Mouse (Mus musculus): ENCODE results near the gene Zzef1. TPM values are rescaled to one million over a fixed set of nuclear protein-coding genes. Genes with fewer than 3 reads are reported as not detected.
"Not testable (repeated sequence)": the region's sequence is repeated elsewhere in the genome, so short reads cannot be mapped to it uniquely, and the experiment has no call there.

Gene Zzef1
- total RNA-seq (2022) = 10 to 100 TPM; 10.8 to 13.0 (median 11.8) TPM

GRCm38 (mm10) chr11:72795455-72796295 lies at the start of gene Zzef1, which contains the start of gene Cyb5d2:
Gene Zzef1 (plus strand): TSS chr11:72796226.
Gene Cyb5d2 (minus strand): TSS chr11:72796142.
- peak; percentile 92 for DNase-seq (ENCODE audit: low spot score in 2 of 2)

- peak in 1 of 2 experiments; percentile 5 for DNase-seq (ENCODE audit: low spot score in 2 of 2)
Measured at GRCm38 (mm10) chr11:72751956-72752355, 44.1 kb upstream of the Zzef1 start.

- no peak for DNase-seq (ENCODE audit: low spot score in 2 of 2)
Measured at GRCm38 (mm10) chr11:72758316-72758715, 37.7 kb upstream of the Zzef1 start.

- no peak for DNase-seq (ENCODE audit: low spot score in 2 of 2)
Measured at GRCm38 (mm10) chr11:72759581-72759980, 36.4 kb upstream of the Zzef1 start.

- DNase-seq (ENCODE audit: low spot score in 2 of 2) = no peak
Measured at GRCm38 (mm10) chr11:72760781-72761180, 35.2 kb upstream of the Zzef1 start.

- no peak for DNase-seq (ENCODE audit: low spot score in 2 of 2)
Measured at GRCm38 (mm10) chr11:72764270-72764669, 31.8 kb upstream of the Zzef1 start.

- DNase-seq (ENCODE audit: low spot score in 2 of 2) = no peak
Measured at GRCm38 (mm10) chr11:72767716-72768115, 28.3 kb upstream of the Zzef1 start.

- DNase-seq (ENCODE audit: low spot score in 2 of 2) = no peak
Measured at GRCm38 (mm10) chr11:72769061-72769460, 27.0 kb upstream of the Zzef1 start.

GRCm38 (mm10) chr11:72770324-72770723 lies 25.7 kb upstream of the Zzef1 start:
- DNase-seq (ENCODE audit: low spot score in 2 of 2) = no peak

GRCm38 (mm10) chr11:72770816-72771215 lies 25.2 kb upstream of the Zzef1 start:
- no peak for DNase-seq (ENCODE audit: low spot score in 2 of 2)

GRCm38 (mm10) chr11:72771461-72771860 lies 24.6 kb upstream of the Zzef1 start:
- DNase-seq (ENCODE audit: low spot score in 2 of 2) = no peak

GRCm38 (mm10) chr11:72772611-72773010 lies 23.4 kb upstream of the Zzef1 start:
- DNase-seq (ENCODE audit: low spot score in 2 of 2) = not testable (repeated sequence)

GRCm38 (mm10) chr11:72778957-72779356 lies 17.1 kb upstream of the Zzef1 start:
- no peak for DNase-seq (ENCODE audit: low spot score in 2 of 2)

- DNase-seq (ENCODE audit: low spot score in 2 of 2) = no peak
Measured at GRCm38 (mm10) chr11:72782103-72782502, 13.9 kb upstream of the Zzef1 start.

GRCm38 (mm10) chr11:72782503-72782902 lies 13.5 kb upstream of the Zzef1 start:
- no peak for DNase-seq (ENCODE audit: low spot score in 2 of 2)

- DNase-seq (ENCODE audit: low spot score in 2 of 2) = no peak
Measured at GRCm38 (mm10) chr11:72792033-72792432, 4.0 kb upstream of the Zzef1 start.

- DNase-seq (ENCODE audit: low spot score in 2 of 2) = peak in 1 of 2 experiments; percentile 4
Measured at GRCm38 (mm10) chr11:72795149-72795454, 924 bp upstream of the Zzef1 start.

GRCm38 (mm10) chr11:72796296-72796687 lies 266 bp downstream of the Zzef1 start:
- peak; percentile 4 to 5 for DNase-seq (ENCODE audit: low spot score in 2 of 2)

GRCm38 (mm10) chr11:72796773-72797338 lies 830 bp downstream of the Zzef1 start:
- DNase-seq (ENCODE audit: low spot score in 2 of 2) = no peak

GRCm38 (mm10) chr11:72798112-72798511 lies 2.1 kb downstream of the Zzef1 start:
- no peak for DNase-seq (ENCODE audit: low spot score in 2 of 2)

- no peak for DNase-seq (ENCODE audit: low spot score in 2 of 2)
Measured at GRCm38 (mm10) chr11:72801182-72801581, 5.2 kb downstream of the Zzef1 start.

- peak in 1 of 2 experiments; percentile 5 for DNase-seq (ENCODE audit: low spot score in 2 of 2)
Measured at GRCm38 (mm10) chr11:72803038-72803437, 7.0 kb downstream of the Zzef1 start.

- DNase-seq (ENCODE audit: low spot score in 2 of 2) = no peak
Measured at GRCm38 (mm10) chr11:72804586-72804985, 8.6 kb downstream of the Zzef1 start.

Measured in gastrocnemius, adult 8-10 months (tissue).